Mouse (Mus musculus): ENCODE results near the gene Alpi. TPM values are rescaled to one million over a fixed set of nuclear protein-coding genes. Genes with fewer than 3 reads are reported as not detected.

Alpi gene
- polyA plus RNA-seq (2012; ENCODE audit: low replicate concordance), result not detected in 2 replicates

DNA sequence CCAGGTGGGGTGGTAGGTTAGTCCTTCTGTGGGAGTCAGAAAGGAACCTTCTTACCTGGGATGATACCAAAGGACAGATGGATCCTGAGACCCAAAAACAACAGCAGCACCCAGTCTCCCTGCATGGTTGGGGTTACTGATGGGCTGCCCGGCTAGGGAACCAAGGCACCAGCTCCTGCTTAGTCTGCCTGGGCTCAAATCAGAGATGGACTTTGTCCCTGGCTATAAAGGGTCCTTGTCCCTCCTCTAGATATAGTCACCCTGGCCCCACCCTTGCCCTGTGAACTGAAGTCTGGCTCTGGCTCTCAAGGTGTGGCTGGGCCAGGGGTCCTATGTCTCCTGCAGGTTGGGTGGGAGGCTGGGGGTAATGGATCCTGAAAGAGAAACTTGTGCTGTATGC is at the start of gene Alpi:
TSS of gene Alpi (minus strand) at position 196 of the 400 bp plus-strand sequence.

DNA sequence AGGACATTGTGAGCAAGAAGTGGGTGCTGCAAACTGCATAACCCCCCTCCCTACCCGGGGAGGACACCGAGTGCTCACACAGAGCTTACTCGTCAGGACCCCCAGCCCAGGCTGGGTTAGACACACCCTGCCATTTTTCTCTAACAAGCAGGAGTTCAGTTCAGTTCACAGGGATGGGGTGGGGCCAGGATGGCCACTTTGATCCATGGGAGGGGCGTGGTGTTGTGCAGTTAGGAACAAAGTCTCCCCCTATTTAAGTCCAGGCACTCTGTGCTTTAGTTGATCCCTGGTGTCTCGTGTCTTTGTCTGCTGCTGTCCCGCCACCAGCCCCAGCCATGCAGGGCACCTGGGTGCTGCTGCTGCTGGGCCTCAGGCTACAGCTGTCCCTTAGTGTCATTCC is 23.3 kb upstream of the Alpi start, which contains the start of gene Akp3:
TSS of gene Akp3 (plus strand) at position 301 of the 400 bp plus-strand sequence.

DNA sequence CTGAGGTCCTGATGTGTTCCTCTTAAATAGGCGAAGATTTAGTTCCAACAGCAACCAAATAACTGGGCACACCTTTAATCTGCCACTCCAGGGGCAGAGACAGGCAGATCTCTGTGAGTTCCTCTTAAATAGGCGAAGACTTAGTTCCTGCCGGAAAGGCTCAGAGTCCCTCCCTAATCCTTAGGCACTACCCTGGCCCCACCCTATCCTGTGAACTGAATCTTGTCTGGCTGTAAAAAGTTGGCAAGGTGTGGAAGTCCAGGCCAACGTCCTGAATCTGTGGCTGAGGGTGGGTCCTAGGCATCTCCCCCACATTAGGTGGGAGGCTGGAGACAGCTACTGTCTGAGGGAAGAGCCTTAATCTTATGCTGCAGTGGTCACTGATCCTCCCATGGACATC is 11.6 kb downstream of the Alpi start, which contains the start of gene Alppl2:
TSS of gene Alppl2 (minus strand) at position 101 of the 400 bp plus-strand sequence.

Other genes with a start within 250 kb of the Alpi start
- not detected in 2 replicates for gene Alppl2, start 11.7 kb downstream of the Alpi start, polyA plus RNA-seq (2012; ENCODE audit: low replicate concordance)
- 0.15 TPM in 1 of 2 replicates, not detected in the other for gene Akp3, start 23.4 kb upstream of the Alpi start, polyA plus RNA-seq (2012; ENCODE audit: low replicate concordance)
- 0.08 TPM in 1 of 2 replicates, not detected in the other for gene Ecel1, start 54.9 kb upstream of the Alpi start, polyA plus RNA-seq (2012; ENCODE audit: low replicate concordance)
- gene Prss56, start 81.7 kb upstream of the Alpi start, polyA plus RNA-seq (2012; ENCODE audit: low replicate concordance), result not detected in 2 replicates
- gene Chrnd, start 89.0 kb upstream of the Alpi start, polyA plus RNA-seq (2012; ENCODE audit: low replicate concordance), result not detected in 2 replicates
- gene Chrng, start 103.1 kb upstream of the Alpi start, polyA plus RNA-seq (2012; ENCODE audit: low replicate concordance), result not detected in 2 replicates
- 18.5 and 23.0 TPM in 2 replicates for gene Eif4e2, start 112.3 kb upstream of the Alpi start, polyA plus RNA-seq (2012; ENCODE audit: low replicate concordance)
- gene Efhd1, start 162.8 kb upstream of the Alpi start, polyA plus RNA-seq (2012; ENCODE audit: low replicate concordance), result 0.64 and 1.2 TPM in 2 replicates
- 7.8 and 11.5 TPM in 2 replicates for gene Gigyf2, start 225.4 kb upstream of the Alpi start, polyA plus RNA-seq (2012; ENCODE audit: low replicate concordance)